Mouse (Mus musculus) embryonic facial prominence, embryonic 14.5 days (tissue): Measurements from ENCODE around the gene Hoxa6. TPM values are rescaled to one million over a fixed set of nuclear protein-coding genes. Genes with fewer than 3 reads are reported as not detected.

Experiments used
- ATAC-seq: fragments of 200-750 bp; cut with Nextera tagmentation; 2 replicates; pipeline ENCODE4 v1.8.0; 2017; ENCODE audit warnings: low read depth, moderate number of reproducible peaks, moderate TSS enrichment
- DNase-seq: peaks from one replicate; pipeline ENCODE4 v3.0.0-alpha.2; 2015; ENCODE audit warnings: low spot score
- H3K27ac ChIP-seq: fragments of 300-500 bp; sonication (generic); replicated peaks from 2 replicates; pipeline ENCODE4 v1.5.1; 2014; ENCODE audit warnings: low read depth, mild to moderate bottlenecking, low read length, moderate library complexity
- H3K27me3 ChIP-seq: fragments of 300-500 bp; sonication (generic); replicated peaks from 2 replicates; pipeline ENCODE4 v1.6.1; 2014; ENCODE audit warnings: low read length; ENCODE audit not compliant: control insufficient read depth, insufficient read depth
- H3K36me3 ChIP-seq: fragments of 300-500 bp; sonication (generic); 2 replicates; pipeline ENCODE4 v1.6.1; 2014; ENCODE audit warnings: low read length, mixed read lengths; ENCODE audit not compliant: control insufficient read depth, insufficient read depth
- H3K4me1 ChIP-seq: fragments of 300-500 bp; sonication (generic); 2 replicates; pipeline ENCODE4 v1.6.1; 2014; ENCODE audit warnings: antibody characterized with exemption, low read length; ENCODE audit not compliant: control insufficient read depth, insufficient read depth
- H3K4me2 ChIP-seq: fragments of 300-500 bp; sonication (generic); 2 replicates; pipeline ENCODE4 v1.6.1; 2014; ENCODE audit warnings: low read depth, mild to moderate bottlenecking, low read length, moderate library complexity, mixed read lengths
- H3K4me3 ChIP-seq: fragments of 300-500 bp; sonication (generic); 2 replicates; pipeline ENCODE4 v1.5.1; 2014; ENCODE audit warnings: low read depth, mild to moderate bottlenecking, low read length
- H3K9ac ChIP-seq: fragments of 300-500 bp; sonication (generic); 2 replicates; pipeline ENCODE4 v1.6.1; 2014; ENCODE audit warnings: low read depth, mild to moderate bottlenecking, low read length, moderate library complexity, mixed read lengths
- H3K9me3 ChIP-seq: fragments of 300-500 bp; sonication (generic); 2 replicates; pipeline ENCODE4 v1.6.1; 2016; ENCODE audit warnings: low read length; ENCODE audit not compliant: control insufficient read depth
- WGBS: fragments of 180-500 bp; shearing (Covaris S2); extraction: QIAGEN DNeasy Blood & Tissue Kit; methylation state at CpG from one replicate; pipeline ENCODE4 v1.1.7; 2014; 5-methylcytosine and 5-hydroxymethylcytosine counted together
- polyA plus RNA-seq: library from polyadenylated mRNA; unstranded; fragments of >200 nt; fragmentation: Nextera tagmentation; extraction: Ambion mirVana; gene quantifications from 2 replicates; pipeline ENCODE4 v1.2.1, GENCODE M21; 2014

The Hoxa6 gene
- polyA plus RNA-seq, 1 experiment from 2014 or later = not detected

DNA sequence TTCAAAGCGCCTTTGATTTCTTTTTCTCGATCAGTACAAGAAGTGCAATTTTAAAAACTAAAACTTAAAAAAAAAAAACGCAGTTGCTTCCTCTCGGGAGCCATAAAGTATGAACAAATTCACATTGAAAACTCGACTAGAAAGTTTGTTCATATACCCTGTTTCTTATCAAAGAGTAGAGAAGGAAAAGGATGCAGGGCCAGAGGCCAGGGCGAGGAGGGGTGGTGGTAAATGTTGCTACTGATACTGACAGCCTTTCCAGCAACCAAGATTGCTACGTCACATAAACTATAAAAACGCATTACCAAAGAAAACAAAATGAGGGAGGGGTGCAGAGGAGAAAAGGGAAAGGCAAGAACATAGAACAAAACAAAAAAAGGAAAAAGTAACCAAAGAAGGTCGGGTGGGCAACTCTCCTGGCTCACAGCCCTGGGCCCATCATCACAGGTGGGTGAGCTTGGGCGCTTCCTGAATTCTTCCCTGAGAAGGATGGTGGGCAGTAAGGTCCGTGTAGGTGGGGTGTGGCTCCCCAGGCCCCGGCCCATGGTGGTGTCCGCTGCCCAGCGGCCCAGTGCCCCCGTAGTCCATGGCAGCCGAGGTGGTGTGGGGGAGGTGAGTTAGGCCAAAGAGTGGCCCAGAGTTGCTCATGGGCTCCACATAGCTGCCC is 38.9 kb downstream of the Hoxa6 start:
- Histone ChIP-seq H3K4me3 (peak overlapping the region; percentile 17; the same call in 1 of the 2 replicates), H3K9me3 (no peaks in the 10 kb centered on the region), H3K9ac (peak overlapping the region; percentile 40; the same call in 1 of the 2 replicates), H3K36me3 (no peaks in the 10 kb centered on the region), H3K4me1 (no peaks in the 10 kb centered on the region), H3K27ac (peak overlapping the region; percentile 33; the same call in 1 of the 2 replicates), H3K27me3 (peaks cover 95% of the 10 kb centered on the region), H3K4me2 (peak overlapping the region; percentile 99; the same call in 1 of the 2 replicates)
- WGBS = 8% methylated on average over 11 of the region's 16 CpGs
- ATAC-seq (no peak), DNase-seq (no peak)

DNA sequence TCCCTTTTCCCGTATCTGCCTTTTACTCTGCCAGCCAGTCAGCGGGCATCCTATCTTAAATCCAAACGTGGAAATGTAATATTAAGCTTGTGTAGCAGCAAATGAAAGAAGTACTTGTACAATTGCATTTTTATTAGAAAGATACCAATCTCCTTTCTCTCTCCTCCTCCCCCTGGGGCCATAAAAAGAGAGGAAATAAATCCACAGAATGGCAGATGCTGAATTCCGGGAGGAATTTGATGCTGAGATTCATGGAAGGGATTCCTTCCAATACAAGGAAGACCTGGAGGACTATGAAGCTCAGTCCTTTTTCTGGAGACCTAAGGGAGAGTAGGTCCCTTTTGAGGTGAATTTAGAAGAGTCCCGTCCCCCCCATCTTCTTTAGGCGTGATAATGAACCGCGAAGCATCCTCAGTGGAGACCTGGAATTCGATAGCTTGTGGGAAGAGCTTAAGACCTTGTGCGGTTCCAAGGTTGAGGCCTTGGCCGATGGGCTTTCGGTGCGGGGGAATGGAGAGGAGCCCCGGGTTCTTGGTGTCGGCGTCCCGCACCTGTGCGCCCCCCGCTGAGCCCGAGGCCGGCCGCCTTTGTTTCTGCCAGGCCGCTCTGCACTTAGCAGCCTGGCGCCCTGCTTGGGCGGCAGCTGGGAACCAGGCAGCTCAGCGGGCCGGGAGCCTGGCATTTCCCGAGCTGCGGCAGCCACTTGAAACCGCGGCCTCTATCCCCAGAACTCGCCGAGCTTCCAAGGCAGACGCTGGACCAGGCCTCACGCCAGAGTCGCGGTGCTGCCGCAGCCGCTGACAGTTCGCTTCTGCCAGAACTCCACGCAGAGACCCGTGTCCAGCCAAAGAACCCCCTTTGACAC is 40.1 kb downstream of the Hoxa6 start:
- no peaks in the 10 kb centered on the region for H3K36me3 ChIP-seq
- peak overlapping the region; percentile 99; the same call in 1 of the 2 replicates for H3K4me2 ChIP-seq
- no peaks in the 10 kb centered on the region for H3K9me3 ChIP-seq
- 2% methylated on average over 32 of the region's 42 CpGs for WGBS
- DNase-seq (no peak), ATAC-seq (no peak)
- peaks cover 94% of the 10 kb centered on the region for H3K27me3 ChIP-seq
- H3K4me3 ChIP-seq = peak overlapping the region; percentile 36; the same call in 1 of the 2 replicates
- peak overlapping the region; percentile 57; the same call in 1 of the 2 replicates for H3K9ac ChIP-seq
- H3K4me1 ChIP-seq = no peaks in the 10 kb centered on the region
- peak overlapping the region; percentile 83; the same call in 1 of the 2 replicates for H3K27ac ChIP-seq

DNA sequence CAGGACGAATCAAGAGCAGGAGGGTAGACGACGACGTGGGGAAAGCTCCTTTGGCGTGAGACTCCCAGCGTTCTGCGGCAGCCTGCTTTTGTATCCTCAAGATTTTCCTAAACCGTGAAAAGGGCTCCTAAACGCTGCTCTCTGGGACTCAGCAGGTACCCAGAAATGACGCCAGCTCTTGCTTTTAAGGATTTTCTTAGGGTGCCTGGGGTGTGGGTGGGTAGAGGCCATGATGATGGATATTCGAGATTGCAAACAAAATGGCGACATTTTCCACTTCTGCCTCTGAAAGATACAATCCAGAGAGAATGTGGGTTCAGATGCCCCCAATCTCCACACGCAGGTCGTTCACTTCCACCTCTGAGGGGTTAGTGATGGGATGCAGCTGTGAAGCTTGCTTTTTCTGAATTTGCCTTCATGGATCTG is 40.8 kb downstream of the Hoxa6 start:
- Histone ChIP-seq H3K9me3 (no peaks in the 10 kb centered on the region), H3K27me3 (peaks cover 94% of the 10 kb centered on the region), H3K36me3 (no peaks in the 10 kb centered on the region), H3K4me3 (peak overlapping the region; percentile 36; the same call in 1 of the 2 replicates), H3K4me2 (peak overlapping the region; percentile 99; the same call in 1 of the 2 replicates), H3K27ac (peak overlapping the region; percentile 83; the same call in 1 of the 2 replicates), H3K4me1 (no peaks in the 10 kb centered on the region), H3K9ac (peak overlapping the region; percentile 57; the same call in 1 of the 2 replicates)
- WGBS = 8% methylated on average over 14 of the region's 14 CpGs
- no peak for ATAC-seq
- DNase-seq = no peak

DNA sequence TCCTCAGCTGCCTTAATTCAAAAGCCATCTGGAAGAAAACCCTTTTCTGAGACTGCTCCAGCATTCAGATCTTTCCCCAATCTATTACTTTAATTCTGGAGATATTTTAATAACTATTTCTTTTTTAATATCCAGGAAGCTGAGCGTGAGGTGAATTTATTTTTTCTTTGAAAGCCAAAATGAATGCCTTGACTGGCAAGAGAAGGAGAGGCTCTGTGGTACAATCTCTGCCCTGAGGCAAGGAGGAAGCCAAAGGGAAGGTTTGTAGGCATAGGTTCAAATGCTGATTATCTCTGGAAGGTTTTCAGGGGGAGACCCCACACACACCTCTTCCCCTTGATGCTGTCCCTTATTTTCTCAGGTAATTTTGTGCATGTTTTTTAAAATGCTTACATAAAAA is 41.3 kb downstream of the Hoxa6 start:
- Histone ChIP-seq H3K27me3 (peaks cover 93% of the 10 kb centered on the region), H3K9me3 (no peaks in the 10 kb centered on the region), H3K4me3 (peak overlapping the region; percentile 36; the same call in 1 of the 2 replicates), H3K36me3 (no peaks in the 10 kb centered on the region), H3K27ac (peak overlapping the region; percentile 83; the same call in 1 of the 2 replicates), H3K4me2 (peak overlapping the region; percentile 99; the same call in 1 of the 2 replicates), H3K4me1 (no peaks in the 10 kb centered on the region), H3K9ac (peak overlapping the region; percentile 57; the same call in 1 of the 2 replicates)
- 10% methylated on average over 1 of the region's 1 CpGs for WGBS
- ATAC-seq (no peak), DNase-seq (no peak)

DNA sequence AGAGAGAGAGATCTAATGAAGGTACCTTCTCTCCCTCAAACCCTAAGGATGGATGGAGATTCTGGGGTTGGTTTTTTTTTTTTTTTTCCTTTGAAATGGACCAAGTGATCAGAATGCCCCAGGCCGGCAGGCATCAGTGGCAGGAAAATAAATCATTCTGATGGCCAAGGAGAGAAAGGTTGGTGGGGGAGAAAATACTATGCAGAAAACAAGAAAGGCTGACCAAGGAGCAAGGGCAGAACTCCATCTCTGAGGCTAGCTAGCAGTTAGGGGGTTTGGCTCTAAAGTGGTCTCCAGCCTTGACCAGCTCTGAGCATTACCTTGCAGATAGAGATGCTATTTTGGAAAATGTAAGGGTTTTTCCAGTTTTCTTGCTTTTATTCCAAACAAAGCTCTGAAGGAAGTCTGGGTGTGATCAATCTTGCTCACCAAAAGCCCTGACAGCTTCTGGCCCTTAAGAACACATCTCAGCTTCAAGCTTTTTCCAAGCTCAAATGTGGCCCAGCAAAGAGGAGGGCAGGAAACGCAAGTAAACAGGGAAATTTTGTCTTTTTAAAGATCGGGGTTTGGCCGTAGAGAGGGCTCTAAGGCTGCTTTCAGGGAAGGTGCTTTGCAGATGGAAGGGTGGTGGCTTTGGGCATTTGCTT is 42.0 kb downstream of the Hoxa6 start:
- Histone ChIP-seq H3K27me3 (peaks cover 93% of the 10 kb centered on the region), H3K4me2 (peak overlapping the region; percentile 99; the same call in 1 of the 2 replicates), H3K9me3 (no peaks in the 10 kb centered on the region), H3K9ac (peak overlapping the region; percentile 57; the same call in 1 of the 2 replicates), H3K27ac (peak overlapping the region; percentile 83; the same call in 1 of the 2 replicates), H3K36me3 (no peaks in the 10 kb centered on the region), H3K4me1 (no peaks in the 10 kb centered on the region), H3K4me3 (peak overlapping the region; percentile 36; the same call in 1 of the 2 replicates)
- ATAC-seq (no peak), DNase-seq (no peak)
- WGBS = 5% methylated on average over 4 of the region's 4 CpGs

DNA sequence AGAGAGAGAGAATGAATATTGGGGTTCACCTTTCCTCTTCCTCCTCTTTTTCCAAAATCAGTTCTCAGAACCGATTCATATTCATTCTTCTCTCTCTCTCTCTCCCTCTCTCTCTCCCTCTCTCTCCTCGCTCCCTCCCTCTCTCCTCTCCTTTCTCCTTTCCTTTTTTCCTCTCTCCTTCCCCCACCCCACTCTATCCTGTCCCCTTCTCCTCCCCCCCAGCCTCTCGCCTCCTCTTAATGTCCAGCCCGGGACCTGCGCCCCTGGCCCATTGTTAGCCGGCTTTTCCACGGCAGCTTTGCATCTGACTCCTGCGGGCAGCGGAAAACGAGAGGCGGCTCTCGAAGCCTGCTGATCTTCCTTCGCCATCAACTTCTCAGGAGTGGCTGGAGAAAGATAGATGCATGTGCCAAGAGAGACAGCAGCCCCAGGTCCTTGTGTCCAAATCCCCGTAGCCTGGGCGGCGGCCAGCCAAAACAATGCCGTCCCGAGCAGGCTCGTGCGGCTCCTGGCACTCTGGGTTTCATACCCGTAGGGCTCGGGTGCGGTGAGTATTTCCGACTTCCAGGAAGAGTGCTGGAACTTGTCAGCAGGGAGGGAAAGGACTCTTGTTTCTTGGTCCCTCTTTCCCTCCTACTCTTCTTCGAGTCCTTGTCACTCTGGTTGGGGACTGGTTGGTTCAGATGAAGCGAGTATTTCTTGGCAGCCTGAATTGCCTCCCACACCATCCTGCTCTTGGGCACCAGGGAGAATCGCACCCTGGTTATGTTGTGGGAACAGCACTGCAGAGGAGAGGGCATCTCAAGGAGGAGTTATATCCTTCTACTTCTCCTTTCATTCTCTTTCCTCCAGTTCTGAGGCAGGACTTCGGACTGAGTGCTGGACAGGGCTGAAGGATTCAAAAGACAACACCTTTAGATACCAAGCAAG is 42.8 kb downstream of the Hoxa6 start:
- DNase-seq (no peak), ATAC-seq (no peak)
- Histone ChIP-seq H3K4me3 (peak overlapping the region; percentile 36; the same call in 1 of the 2 replicates), H3K4me1 (no peaks in the 10 kb centered on the region), H3K9ac (peak overlapping the region; percentile 57), H3K27ac (peak overlapping the region; percentile 83; the same call in 1 of the 2 replicates), H3K36me3 (no peaks in the 10 kb centered on the region), H3K27me3 (peaks cover 92% of the 10 kb centered on the region), H3K9me3 (no peaks in the 10 kb centered on the region), H3K4me2 (peak overlapping the region; percentile 99; the same call in 1 of the 2 replicates)
- WGBS = 2% methylated on average over 28 of the region's 28 CpGs

DNA sequence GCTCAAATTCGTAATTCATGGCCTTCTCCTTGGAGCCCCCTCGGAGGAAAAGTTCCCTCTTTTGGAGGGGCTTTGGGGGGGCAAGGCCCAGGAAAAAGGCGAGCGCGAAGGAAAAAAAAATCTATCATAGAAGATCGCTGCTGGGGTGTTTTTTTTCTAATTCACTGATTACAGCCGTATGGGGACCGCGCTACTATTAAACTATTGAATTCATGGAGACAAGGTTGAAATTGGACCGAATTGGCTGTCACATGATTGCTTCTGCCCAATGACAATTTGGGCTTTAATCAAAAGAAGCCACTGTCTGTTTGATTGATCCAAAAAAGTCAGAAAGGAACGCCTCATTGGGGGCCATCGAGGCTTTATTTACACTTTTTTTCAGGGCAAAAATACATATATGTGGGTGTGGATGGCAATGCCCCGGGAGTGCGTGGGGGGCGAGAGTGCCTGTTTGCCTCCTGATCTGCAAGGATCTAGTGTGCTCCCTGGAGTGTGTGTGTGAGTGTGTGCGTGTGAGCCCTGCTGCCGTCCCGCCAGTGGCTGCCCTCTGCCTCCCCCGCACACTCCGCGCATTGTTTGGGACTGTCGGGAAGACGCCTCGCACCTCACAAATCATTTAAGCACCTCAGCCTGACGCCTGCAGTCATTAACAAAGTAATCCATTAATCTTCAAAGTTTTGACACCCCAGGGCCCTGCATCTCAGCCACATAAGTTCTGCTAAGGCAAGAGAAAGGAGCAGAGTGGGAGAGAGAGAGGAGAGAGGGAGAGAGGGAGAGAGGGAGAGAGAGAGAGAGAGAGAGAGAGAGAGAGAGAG is 43.7 kb downstream of the Hoxa6 start, which contains the start of gene Hoxa2:
Gene Hoxa2, minus strand, starts transcription at position 206 of the 815 bp plus-strand sequence.
- ATAC-seq (no peak), DNase-seq (no peak)
- Histone ChIP-seq H3K9me3 (no peaks in the 10 kb centered on the region), H3K9ac (peak within 1 kb of the TSS; percentile 65), H3K27ac (peak within 1 kb of the TSS; percentile 83; the same call in 1 of the 2 replicates), H3K36me3 (no peaks in the 10 kb centered on the region), H3K4me1 (no peaks in the 10 kb centered on the region), H3K4me2 (peak within 1 kb of the TSS; percentile 99; the same call in 1 of the 2 replicates), H3K27me3 (peaks cover 92% of the 10 kb centered on the region), H3K4me3 (peak within 1 kb of the TSS; percentile 36)
- under 1% methylated on average over 25 of the region's 25 CpGs for WGBS
